Mouse (Mus musculus): ENCODE measurements at regions not wholly inside any gene's neighbourhood (a gene's known extent, or its start where the extent isn't known, plus 50 kb on each side); places are given as distances from the start of the nearest gene placed in this dataset.

DNA sequence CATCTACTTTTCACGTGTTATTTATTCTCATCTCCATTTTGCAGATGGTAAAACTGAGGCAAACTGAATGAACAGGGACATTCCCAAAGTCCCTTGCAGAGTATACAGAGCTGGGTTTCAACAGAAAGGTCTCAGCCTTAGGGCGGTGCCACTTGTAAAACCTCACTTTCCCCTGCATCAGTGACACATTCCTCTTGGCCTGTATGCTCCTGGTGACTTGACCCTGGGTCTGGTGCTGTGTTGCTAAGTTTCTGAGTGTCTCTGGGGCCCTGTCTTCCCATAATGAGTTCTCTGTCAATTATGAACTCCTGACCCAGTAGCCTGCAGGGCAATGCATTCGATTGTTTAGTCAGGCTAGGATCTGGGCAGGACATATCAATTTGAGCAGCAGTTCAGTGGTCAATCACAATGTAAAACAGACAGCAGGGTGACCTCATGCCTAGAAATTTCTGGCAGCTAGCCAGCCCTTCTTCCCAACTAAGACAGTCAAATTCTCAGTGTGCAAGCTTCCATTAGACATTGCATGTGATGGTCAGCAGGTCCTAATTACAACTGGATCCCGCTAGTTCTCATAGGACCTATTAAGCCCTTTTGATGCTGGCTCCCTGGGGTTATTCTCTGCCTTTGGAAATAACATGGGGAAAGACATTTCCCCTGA, 863.5 kb upstream of the Lrrc6 start:
- DNase-seq: peak; percentile 98

DNA sequence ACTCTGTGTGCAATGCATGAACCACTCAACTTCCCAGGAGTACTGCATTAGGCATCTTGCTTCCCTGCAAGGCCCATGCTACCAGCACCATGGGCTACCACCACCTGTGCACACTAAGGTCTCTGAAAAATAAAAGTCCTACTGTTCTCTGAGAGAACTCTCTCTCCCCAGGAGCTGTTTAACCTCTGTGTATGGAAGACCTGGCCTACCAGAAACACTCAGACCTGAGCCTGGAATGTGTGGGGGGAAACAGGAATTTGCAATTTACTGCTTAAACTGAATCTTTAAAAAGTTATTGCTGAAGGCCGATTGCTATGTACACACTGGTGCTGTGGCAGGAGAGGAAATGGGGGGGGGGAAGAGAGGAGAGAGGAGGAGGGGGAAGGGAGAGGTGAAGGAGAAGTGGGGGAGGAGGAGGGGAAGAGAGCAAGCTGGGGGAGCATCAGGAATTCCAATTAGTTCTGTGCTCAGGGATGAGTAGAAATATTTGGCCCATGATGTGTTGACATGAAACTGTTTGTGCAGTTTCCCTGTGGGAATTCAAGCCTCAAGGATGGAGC, 860.4 kb upstream of the Lrrc6 start:
- peak; percentile 54 for DNase-seq

DNA sequence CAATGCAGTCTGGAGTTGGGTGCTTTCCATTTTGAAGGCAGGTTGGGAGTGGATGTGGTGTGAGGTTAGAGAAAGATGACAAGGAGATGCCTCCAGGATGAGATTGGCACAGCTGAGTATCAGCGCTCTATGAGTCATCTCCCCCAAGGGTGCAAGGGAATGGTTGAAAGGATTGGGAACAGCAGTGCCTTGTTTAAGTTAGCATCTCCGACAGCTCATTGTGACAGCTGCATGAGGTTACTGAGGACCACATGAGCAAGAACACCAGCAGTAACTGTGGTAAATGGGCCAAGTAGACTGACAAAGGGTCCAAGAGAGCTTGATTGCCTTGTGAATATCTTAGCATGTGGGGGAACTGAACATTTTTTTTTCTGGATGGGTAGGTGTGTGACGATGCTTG, 857.2 kb upstream of the Lrrc6 start:
- DNase-seq: no peak

DNA sequence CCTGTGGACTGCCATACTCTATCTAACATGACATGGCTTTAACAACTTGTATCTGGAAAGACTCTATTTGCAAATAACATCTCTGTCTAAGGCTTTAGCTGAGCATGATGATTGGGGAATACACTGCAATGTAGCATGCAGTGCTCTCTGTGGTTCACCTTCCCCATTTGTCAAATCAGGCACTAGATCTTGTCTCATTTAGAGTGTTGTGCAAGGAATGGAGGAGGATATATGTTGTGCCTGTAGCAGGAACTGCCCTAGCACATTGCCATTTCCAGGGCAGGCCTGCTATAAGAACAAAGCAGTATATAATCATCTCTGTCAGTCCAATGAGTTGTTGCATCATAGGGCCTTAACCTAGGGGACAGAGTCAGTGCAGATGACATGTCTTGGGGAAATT, 854.6 kb upstream of the Lrrc6 start:
- no peak for DNase-seq

DNA sequence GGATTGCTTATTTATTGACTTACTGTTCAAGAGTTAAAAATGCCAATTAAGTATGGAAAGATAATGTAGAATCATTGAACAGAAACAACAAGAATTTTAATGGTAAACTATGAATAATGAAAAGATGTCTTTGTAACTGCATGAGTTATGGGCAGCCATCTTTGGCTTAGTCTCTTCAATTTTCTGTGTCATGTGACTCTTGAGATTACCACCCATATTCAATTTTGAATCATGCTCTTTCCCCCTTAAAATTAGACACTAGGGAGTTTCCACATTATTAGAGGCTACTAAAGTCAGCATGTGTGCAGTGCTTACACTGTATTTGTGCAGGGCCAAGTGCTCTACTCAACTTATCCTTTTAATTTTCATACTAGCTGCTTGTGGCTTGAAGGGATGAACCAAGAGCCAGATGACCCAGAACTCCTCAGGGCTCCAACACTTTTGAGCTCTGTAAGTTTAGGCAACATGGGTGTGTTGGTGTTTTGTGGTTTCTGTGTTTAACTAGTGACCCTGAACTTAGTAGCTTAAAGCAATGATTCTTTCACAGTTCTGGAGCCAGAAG, 854.0 kb upstream of the Lrrc6 start:
- no peak for DNase-seq

DNA sequence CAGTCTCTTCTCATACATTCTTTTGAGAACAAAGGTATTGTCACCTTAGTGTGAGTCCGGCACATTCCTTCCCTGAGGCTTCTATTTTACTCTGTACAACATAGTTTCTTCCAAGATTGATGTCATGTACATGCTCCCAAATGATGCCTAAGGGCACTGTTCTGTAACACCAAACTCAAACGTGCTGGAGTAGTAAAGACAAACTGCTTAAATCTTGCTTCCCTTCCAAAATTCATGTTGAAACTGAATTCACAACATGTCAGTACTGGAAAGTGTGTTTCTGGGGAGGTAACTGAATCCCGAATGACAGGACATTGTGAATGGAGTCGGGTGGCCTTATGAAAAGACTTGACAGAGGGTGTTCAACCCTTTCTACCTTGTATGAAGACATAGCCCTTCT, 848.8 kb upstream of the Lrrc6 start:
- DNase-seq: no peak

DNA sequence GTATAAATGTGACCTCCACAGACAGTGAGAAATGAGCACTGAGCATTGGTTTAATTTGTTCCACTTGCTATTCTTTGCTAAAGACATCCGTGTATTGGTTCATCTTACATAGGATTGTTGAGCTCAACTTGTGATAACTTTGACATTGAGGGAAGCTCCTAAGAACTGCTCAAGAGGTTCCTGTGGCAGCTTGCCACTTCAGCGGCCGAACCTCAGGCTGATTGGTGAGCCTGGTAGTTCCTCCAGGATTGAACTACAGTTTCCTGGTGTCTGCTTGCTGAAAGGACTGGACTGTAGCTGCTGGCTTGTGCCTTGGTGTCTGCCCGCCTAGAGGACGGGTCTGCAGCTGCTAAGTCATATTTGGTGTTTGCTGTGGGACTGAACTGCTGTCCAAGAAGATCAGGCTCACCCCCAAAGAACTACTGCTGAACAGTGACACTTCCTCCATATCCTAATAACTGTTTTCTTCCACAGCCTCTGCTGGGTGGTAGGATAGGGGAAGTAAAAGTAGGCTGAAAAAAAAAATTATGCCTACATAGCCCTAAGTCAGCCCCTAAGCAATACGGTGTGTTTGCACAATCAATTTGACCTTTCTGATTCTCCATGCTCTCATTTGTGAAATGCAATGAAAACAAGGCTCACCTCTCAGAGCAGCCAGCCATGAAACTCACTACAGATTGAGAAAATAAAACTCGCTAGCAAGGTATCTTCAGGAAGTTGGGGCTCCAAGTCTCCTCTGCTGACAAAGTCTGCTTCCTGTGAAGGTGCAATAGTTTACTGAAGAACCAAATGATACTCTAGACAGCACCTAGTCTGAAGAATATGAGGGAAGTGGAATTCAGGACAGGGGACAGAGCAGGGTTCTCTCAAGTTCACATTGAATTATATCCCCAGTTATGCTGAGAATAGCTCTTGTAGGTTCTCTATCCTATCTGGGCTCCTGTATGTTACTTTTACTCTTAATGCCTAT, 844.8 kb upstream of the Lrrc6 start:
- no peak for DNase-seq

DNA sequence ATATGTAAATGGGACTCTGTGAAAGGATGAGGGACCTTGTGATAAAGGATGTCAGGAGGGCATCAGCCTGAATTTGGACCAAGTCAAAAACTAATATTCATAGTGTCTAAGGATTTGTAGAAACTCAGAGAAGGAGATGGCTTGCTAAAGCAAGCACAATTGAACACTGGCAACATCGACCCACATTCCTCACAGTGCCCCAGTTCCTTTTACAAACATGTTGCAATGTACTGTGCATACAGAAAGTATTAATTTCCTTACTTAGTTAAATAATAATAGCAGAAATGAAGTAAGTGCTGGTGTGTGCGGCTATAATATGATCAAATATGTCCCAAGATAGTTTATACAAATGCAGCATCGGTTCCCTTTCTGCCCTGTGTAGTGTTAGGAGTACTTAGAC, 841.3 kb upstream of the Lrrc6 start:
- no peak for DNase-seq

DNA sequence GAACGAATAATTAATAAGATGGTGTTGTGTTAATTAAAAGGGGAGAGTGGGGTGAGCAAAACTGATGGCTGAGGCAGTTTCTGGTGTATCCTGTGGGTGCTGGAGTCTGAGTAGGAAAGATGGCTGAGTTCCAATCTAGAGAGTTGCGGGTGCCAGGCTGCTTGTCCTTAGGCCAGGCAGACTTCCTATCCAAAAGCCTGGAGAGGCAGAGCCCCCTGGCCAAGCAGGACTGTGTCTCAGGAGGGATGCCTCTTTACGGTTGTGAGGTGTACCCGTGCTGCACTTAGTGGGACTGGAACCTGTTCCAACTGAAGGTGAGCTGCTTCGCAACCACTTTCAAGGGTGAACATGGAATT, 836.3 kb upstream of the Lrrc6 start:
- no peak for DNase-seq

DNA sequence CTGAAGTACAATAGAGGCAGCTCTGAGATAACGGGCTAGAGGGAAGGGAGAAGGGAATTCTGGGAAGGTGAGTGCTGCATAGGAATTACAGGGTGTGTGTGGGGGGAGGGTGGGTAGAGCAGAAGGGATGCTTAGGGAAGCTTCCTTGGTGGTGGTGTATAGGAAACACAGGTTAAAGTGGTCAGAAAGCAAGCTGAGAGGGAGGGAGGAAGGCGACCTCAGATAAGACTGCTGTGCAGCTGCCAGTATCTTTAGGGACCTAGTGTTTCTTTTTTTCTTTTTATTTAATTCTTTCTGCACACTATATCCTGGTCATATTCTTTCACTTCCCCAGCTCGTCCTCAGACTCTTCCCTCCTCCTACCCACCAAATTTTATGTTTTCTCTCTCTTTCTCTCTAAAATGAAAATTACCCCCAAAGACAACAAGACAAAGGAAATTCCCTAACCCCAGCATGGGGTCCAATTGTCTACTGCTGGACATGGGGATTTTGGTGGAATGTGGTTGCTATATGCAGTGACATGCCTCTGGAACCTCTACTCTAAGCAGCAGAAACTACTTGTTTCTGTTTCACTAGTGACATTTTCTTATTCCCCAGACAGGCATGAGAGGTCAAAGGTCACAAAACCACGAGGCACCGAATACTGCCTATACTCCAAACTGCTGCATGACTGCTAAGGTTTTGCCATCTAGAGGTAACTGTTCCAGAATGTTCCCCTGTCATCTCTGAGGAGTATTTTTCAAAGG, 835.8 kb upstream of the Lrrc6 start:
- no peak for DNase-seq

DNA sequence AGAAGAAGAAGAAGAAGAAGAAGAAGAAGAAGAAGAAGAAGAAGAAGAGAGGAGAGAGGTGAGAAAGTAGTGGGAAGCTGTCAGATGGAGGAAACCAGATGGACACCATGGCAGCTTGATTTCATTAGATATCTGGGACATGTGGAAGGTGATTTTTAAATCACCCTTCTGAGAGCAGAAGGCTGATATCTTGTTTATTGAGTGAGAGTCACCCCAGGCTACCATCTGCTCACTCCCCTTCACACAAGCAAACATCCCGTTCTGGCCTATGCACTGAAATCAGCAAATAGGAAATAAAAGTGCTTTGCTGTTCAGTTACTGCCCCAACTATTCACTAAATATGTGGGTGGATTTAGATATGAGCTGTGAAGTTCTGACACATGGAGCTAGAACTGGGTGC, 831.8 kb upstream of the Lrrc6 start:
- DNase-seq: no peak

DNA sequence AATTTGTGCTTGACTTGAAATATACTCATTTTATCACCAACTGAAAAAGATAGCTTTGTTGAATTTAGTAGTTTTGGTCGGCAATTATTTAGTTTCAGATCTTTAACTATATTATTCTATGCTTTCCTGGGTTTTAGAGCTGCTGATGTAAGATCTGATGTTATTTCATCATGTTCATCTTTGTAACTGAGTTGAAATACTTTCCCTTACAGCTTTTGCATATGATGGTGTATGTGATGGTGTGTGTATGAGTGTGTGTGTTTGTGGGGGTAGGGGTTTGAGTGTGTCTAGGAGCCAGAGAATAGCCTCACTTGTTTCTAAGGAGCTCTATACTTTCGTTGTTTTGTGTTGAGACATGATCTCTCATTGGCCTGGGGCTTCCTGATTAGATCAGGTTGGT, 819.6 kb upstream of the Lrrc6 start:
- no peak for DNase-seq

DNA sequence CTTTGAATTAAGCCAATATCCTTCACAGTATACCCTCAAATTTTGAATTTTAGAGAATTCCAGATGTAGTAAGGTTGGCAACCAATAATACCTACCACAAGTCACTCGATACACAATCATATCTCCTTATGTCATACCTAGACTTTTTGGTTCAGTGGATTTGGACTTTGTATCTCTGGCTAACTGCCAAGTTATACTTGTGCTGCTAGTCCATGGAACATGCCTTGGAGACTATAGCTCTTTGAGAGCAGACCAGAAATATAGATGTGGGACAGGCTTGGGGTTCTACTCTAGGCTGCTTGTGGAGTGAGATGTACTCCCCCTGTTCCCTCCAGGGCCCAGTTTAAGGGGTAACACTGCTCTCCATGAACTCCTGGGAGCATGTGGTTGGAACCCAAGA, 814.5 kb upstream of the Lrrc6 start:
- no peak for DNase-seq

DNA sequence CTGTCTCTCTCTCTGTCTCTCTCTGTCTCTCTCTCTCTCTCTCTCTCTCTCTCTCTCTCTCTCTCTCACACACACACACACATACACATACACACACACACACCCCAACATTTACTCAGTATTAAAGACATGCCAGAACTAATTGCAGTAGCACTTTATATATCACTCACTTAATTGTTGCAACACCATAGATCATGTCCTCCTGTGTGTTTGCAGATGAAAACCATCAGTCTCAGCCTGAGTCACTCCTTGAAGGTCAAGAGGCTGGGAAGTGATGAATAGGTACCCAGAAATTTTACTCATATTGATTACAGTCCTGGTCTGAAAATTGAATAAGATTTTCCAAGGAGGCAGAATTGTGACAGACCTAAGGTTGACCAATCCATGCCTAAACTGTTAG, 812.9 kb upstream of the Lrrc6 start:
- no peak for DNase-seq

DNA sequence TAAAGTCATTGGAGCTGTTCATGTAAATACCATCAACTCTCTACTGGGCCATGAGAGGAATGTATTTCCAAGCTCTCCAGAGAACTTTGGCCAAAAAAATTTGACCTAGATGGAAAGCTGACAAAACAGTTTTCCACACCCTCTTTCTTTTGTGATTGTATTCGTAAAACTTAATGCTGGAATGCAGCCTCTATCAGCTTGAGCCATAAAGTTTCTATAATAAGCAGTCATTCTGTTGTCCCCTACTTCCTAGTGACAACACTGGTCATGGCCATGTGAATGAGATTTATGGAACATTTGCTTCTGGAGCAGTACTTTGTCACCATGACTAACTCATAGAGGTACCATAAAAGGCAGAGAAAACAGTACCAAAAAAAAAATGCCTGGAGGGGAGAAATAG, 805.0 kb upstream of the Lrrc6 start:
- no peak for DNase-seq

DNA sequence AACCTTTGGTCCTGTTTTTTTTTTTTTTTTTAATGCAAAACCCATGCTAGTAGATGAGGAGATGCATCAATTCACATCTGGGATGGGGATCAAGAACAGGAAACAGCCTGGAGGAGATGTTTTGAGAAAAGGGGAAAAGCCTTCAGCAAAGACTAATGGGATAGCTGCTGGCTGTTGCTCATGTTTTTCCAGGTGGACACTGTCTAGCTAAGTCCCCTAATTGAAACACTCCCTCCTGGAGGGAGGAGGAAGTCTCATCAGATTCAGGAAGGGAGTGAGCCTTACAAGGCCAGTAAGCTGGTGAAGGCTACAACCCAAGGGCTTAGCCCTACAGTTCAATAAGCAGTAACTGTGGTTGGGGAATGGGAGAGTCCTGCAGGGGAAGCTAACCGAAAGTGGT, 803.1 kb upstream of the Lrrc6 start:
- no peak for DNase-seq

DNA sequence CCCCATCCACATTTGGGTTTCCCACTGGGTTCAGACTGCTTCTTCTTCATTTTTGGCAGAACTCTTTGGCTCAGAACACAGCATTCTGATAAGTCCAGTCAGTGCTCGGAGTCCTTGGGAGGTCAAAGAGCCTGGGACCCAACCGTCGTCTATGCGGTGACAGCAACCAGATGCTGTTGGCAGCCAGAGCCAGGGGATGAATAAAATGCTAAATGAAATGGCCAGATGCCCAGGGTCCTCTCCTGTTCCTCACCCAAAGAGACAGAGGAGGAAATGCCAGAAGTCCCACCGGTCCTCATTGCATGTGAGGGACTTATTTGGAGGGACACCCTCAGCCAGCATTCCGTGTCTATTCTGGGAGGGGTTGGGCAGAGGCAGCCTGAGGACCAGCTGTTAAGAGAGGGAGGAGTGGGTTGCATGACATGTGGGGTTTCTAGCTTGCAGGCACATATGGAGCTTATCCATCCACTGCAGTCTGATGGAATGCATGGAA, 801.2 kb upstream of the Lrrc6 start:
- no peak for DNase-seq

DNA sequence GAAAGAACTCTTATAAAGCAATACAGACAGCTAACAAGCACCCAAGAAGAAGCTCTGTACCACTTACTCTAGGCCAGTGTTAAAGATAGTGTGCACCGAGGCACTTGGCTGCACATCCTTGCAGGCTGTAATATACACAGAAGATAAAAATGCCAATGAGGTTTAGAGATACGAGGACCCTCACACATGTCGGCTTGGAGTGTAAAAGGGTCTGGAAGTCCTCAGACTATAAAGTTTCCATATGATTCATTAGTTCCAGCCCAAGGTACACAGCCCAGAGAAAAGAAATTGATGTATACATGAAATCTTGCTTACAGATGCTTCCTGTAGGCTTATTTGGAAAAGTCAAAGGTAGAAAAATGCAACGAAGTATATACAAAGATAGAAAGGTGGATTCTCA, 800.3 kb upstream of the Lrrc6 start:
- no peak for DNase-seq

DNA sequence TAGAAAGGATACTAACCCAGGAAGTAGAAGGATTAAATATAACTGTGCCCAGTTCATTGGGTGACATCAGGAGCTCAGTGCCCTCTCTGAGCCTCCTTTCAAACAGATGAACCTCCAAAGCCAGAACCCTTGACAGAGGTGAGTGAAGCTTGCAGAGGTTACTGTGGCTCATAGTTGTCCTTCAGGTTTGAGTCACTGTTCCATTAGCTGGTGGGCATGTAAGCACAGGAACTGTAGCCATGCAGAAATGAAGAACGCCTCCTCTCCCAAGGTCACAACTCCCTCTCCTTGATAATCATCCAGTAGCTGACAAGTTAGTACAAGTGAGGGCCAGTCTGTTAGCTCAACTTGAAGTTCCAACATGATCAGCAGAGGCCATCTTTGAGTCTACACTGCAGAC, 794.1 kb upstream of the Lrrc6 start:
- DNase-seq: no peak

DNA sequence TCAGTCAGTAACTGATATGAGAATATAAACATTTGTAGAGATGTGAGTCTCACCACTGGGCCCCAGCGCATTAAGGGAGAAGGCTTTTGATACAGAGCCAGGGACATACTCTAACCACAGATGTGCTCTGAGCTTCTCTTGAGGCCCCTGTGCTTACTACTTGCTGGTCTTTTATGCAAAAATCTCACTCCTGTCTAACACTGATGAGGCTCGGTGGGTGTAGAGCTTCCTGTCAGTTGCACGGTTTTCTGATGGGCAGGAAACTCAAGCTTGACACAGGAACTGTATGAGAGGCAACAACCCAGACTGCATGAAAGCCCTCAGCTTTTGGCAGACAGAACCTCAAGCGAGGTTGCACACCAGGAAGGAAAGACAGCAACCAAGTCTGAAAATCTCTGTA, 789.0 kb upstream of the Lrrc6 start:
- DNase-seq: no peak

DNA sequence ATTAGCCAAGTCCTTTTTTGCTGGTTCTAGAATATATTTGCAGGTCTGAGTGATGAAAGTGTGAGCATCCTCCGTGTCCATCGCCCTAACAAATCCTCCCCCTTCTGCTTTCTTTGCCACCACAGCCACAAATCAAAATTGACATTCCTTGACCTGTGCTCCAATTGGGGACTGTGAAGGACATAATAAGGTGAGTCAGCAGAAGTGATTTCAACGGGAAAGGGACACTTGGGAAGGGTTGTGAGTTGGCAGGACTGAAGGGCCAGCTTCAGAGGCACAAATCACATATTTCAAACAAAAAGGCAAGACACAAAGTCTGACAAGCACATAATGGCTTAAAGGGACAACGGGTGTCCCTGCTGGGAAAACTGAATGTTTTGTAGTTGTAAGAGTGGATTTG, 784.2 kb upstream of the Lrrc6 start:
- peak; percentile 12 for DNase-seq

DNA sequence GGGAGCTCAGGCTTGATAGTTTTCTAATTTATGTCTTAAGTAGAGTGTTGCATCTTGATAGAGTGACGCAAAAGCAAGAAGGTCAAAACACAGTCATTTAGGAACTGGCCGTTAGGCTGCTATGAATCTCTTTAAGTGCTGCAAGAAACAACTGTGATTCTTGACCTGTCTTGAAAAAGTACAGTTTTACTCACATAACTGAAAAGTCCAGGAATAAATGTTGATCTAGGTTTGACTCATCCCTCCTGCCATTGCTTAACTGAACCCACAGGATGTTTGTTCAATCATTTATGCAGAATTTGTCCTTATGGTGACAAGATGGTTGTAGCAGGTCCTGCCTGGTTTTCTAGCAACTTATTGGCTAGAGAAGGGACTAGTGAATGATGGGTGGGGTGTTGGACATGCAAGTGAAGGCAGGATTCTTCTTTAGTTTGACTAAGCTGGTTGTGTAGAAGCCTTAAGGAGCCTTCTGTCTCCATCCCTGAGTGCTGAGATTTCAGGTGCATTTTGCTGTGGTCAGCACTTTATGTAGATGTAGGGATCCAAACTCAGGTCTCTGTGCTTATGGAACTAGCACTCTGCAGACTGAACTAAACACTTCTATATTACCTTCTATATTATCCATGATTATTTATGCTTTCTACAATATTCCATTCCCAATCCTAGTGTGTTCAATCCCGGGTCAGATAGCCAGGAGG, 782.7 kb upstream of the Lrrc6 start:
- DNase-seq: no peak

Measured in retina, postnatal 1 day (tissue).